Mouse (Mus musculus): ENCODE data around the gene Sf1. TPM values are rescaled to one million over a fixed set of nuclear protein-coding genes. Genes with fewer than 3 reads are reported as not detected.
A peak's percentile ranks its signal among the peaks of the same experiment; 100 is the strongest.

Gene Sf1
- total RNA-seq, 2 experiments from 2014 or later, result 231 to 244 TPM

GRCm38 (mm10) chr19:6393637-6394036 is 30.1 kb downstream of the Sf1 start:
- intact Hi-C loops (cut with DNase I), result no loop called here

DNA sequence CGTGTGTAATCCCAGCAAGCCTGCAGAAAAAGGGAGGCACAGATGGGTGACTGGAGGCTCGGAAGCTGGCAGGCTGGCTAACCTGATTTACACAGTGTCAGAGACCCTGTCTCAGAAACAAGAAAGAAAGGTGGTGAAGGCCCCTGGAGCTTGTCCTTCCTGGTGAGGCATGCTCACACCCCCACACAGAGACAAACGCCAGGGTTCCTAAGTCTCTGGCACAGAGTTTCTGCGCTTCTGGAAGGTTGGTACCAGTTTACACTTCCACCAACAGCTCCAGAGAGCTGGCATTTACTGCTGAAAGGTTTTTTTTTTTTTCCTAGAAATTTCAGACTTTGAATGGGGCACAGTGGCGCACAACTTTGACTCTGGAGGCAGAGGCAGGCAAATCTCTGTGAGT is 32.7 kb downstream of the Sf1 start:
- intact Hi-C loops (cut with DNase I), result no loop called here
- DNase-seq, result no peak

More at GRCm38 (mm10) chr19:6393637-6394036, 30.1 kb downstream of the Sf1 start:
- DNase-seq, result no peak

DNA sequence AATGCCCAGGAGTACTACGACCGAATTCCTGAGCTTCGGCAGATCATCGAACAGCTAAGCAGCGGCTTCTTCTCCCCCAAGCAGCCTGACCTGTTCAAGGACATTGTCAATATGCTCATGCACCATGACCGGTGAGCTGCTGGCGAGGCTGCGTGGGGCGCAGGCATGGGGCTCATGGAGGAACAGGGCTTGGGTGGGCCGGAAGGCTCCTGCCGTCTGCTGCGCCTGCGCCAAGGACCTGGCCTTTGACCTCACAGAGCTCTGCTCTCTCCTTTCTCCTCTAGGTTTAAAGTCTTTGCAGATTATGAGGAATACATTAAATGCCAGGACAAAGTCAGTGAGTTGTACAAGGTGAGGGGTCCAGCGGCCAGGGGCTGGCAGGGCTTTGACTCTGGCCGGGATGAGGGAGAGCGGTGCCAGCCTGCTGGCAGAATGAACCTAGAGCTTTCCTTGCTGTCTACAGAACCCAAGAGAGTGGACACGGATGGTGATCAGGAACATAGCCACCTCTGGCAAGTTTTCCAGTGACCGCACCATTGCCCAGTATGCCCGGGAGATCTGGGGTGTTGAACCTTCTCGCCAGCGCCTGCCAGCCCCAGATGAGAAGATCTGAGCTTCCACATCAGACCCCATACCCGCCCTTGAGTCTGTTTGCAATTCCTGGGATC is 34.2 kb downstream of the Sf1 start:
- no peak for DNase-seq
- intact Hi-C loops (cut with DNase I), result no loop called here

DNA sequence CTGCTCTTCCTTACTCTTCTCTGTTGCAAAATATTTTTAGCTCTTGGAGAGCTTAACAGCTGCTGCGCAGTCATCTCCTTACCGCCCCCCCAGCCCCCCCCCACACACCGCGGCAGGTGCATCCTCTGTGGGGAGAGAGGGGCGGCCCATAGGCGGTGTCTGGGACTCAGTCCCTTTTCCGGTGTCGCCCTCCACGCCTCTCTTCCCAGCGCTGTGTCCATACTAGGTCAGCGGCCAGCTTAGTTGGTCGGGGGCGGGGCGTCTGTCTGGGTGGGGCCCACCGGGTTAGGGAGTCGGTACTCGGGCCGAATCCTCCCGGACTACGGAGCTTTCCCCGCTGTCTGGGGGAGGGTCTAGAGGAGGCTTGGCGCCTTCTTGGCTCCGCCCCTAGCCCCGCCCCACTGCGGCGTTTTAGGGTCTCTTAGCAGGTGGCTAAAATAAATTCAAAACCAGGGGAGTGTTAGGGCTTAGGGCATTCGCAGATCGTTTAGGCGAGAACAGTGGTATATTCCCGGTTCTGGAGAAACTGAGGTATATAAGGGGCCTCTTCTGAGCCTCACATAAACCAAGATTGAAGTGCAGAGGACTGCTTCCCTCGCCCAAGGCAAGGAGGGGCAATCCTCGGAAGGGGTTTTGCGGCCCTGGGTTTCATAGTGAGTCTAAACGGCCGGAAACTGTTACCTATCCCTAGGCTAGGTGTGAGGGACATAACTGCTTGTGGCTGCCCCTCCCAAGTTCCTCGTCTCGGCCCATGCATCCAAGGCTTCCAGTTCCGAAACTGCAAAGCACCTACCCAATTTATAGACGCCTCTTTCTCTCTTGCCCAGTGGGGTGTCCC is 35.2 kb downstream of the Sf1 start:
- intact Hi-C loops (cut with DNase I), result no loop called here
- peak; percentile 67 for DNase-seq

DNA sequence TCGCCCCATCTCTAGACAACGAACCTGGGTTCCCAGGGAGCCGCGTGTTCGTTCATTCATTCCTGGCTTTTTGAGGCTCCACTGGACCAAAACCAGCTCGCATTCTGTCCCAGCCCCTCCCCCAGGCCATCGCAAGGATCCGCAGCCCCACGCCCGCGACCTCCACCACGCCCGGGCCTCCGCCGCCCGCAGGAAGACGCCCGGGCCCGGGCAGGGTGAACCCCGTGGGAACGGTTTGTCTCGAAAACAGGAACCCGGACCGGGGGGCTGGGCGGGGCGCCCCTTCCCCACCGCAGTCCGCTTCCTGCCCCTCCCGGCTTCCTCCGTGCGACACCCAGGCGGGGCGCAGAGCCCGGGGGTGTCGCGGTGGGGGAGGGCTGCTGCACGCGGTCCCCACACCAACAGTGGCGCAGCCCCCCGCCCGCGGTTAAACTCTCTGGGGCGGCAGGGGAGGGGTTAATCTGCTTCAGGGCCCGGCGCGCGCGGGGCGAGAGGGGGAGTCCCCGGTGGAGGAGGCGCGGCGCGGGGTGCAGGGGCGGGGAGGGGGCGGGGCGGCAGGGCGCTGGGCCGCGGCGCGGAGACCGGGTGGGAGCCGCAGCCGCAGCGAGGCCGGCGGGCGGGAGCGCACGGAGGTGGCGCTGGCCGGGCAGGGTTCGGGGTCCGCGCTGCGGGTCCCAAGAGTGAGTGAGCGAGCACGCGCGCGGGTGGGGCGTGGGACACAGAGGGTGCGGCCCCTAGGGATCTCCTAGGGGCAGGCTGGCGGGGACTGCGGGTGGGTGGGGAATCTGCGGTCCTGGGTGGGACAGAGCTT is 36.0 kb downstream of the Sf1 start, which contains the start of gene Rasgrp2:
Gene Rasgrp2, plus strand, starts transcription at position 56 of the 811 bp plus-strand sequence.
- intact Hi-C loops (cut with DNase I), result no loop called here
- DNase-seq, result no peak

DNA sequence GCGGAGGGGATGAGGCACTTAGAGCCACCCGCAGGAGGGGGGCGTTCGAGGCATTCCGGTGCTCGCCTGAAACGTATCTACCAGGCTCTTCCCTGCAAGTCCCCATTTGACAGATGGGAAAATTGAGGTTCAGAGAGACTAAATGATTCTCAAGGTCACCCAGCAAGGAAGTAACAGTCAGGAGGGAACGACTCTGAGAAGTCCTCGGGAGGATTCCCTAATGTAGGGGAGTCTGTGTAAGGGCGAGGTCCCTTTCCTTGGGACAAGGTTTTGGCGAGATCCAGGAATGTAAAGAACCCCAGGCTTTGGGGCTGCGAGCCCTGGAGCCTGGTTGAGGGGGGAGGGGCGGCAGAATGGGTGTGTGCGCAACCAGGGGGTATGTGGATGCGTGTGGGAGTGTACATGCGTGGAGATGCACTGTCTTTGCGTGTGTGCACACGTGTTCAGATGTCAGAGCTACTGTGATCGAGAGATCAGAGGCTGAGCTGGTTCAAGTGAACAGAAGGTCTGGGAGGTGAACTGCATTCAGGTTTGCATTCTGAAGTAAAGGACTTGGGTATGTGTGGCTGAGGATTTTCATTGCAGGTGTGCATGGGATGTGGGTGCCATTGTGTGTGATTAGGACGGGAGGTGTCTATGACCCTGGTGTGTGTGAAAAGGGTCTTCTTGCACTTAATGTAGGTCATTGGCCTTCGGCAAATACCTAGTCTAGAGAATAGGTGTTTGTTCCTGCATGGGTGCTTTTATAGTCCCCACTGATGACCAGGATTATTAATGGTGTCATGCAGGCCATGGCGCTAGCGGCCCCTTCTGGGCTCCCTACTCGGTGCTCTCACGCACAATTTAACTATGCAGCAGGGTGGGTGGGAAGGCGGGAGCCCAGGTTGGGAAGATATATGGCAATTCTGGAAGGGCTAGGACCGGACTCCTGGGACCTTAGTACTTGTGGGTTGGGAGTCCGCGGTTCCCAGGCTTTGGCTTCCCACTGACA is 36.9 kb downstream of the Sf1 start:
- no peak for DNase-seq
- intact Hi-C loops (cut with DNase I), result no loop called here

GRCm38 (mm10) chr19:6401131-6401815 is 37.8 kb downstream of the Sf1 start:
- intact Hi-C loops (cut with DNase I), result no loop called here
- peak; percentile 71 for DNase-seq

DNA sequence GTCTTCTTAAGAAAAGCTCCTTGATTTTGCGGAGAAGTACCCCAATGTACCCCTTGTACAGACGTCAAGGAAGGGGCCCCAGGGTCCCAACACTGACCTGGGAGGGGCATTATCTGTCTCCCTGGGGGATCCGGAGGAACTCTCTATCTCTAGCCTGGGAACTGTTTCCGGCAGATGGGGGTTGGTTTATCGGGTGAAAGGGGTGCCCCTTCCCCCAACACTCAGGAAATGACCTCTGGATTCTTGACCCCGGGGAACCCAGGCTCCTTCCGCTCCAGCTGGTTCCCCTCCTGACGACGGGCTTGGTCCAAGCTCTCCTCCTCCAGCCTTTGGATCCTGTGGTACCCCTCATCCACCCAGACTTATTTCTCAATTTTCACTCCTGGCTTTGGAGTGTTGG is 38.5 kb downstream of the Sf1 start:
- no peak for DNase-seq
- intact Hi-C loops (cut with DNase I), result no loop called here

- intact Hi-C loops (cut with DNase I), result no loop called here
- no peak for DNase-seq
Observed at GRCm38 (mm10) chr19:6403869-6404268, 40.4 kb downstream of the Sf1 start.

DNA sequence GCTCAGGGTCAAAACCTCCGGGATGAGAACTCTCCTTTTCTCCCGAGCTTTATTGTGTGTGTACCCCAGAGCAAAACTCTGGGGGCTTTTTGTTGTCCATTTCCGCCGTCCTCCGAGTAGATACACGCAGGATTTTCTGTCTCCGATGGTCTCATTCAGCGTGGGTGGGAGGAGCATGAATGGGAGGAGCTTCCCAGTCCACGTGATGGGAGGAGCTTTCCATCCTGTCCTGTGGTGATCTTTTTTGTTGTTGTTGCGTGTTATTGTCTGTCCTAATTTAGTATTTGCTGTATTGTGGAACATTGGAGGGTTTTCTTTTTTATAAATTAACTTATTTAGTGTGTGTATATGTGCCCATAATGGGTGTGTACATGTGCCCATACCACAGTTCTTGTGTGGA is 41.9 kb downstream of the Sf1 start:
- no peak for DNase-seq
- intact Hi-C loops (cut with DNase I), result no loop called here

GRCm38 (mm10) chr19:6407109-6407508 is 43.6 kb downstream of the Sf1 start:
- no peak for DNase-seq
- intact Hi-C loops (cut with DNase I), result no loop called here

DNA sequence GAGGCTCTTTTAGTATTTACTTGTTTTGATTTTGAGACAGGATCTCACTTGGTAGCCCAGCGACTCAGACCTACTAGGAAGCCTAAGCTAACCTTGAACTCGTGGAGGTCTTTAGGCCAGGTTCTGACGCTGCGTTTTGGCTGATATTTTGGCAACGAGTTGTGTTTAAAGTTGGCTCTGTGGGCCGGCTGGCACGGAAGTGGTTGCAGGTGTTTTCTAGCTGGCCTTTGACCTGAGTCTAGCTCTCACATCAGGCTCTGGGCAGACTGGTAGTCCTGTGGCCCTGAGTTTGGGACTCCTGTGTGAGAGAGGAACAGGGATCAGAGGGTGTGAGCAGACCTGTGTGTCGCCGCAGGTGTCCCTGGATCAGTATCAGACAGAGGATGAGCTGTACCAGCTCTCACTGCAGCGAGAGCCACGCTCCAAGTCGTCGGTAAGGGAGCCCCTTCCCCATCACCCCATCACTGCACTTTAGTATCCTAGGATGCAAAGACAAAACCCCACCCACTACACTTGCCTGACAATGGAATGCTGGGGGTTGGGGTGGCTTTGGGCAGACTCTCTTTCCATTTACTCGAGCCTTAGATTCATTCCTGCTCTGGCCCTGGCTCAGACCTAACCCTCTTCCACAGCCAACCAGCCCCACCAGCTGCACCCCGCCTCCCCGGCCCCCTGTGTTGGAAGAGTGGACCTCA is 44.5 kb downstream of the Sf1 start:
- DNase-seq, result no peak
- intact Hi-C loops (cut with DNase I), result no loop called here

DNA sequence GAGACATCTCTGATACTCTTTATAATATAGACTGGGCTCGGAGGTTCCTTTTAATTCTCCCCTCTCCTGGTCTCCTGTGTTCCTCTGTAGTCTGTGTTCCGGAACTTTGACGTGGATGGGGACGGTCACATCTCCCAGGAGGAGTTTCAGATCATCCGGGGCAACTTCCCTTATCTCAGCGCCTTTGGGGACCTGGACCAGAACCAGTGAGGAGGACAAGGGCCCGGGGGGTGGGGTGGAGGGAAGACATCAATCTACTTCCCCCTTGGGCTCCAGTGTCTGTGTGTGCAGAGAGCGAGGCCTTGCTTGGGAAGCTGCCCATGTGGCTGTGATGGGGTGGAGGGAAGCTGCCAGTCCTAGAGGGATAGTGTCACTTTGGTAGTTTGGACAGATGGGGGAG is 45.3 kb downstream of the Sf1 start:
- intact Hi-C loops (cut with DNase I), result no loop called here
- DNase-seq, result no peak

GRCm38 (mm10) chr19:6409176-6409575 is 45.7 kb downstream of the Sf1 start:
- no peak for DNase-seq
- intact Hi-C loops (cut with DNase I), result no loop called here

GRCm38 (mm10) chr19:6409936-6410335 is 46.4 kb downstream of the Sf1 start:
- DNase-seq, result no peak
- intact Hi-C loops (cut with DNase I), result no loop called here

DNA sequence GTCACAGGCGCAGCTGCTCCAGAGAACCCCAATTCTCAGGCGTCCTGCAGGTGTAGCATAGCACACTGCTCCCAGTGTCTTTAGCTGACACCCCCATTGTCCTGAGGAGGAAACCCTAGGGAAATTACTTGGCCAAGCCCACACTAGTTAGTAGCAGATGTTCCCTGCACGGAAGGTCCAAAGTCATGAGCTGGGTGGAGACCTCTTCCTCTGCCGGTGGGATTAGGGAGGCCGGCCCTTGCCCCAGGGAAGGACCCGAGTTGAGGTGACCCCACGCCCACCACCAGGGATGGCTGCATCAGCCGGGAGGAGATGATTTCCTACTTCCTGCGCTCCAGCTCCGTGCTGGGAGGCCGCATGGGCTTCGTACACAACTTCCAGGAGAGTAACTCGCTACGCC is 49.3 kb downstream of the Sf1 start:
- no peak for DNase-seq
- intact Hi-C loops (cut with DNase I), result no loop called here

DNA sequence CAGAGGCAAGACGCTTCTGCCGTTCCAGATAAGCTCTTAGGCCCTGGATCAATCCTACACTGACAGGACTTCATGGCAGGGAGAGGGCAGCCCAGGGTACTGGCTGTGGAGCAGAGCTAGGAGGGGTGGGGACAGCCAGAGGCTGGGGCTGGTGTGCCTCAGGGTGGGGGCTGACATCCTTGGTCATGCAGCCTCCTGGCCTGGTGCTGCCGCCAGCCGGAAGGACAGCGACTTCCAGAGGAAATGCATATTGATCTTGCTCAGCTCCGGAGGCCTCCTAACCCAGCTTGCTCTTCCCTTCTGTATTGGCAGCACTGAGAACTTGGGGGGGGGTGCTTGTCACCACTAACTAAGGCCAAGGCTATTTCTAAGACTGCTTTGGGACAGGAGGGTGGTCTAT is 52.0 kb downstream of the Sf1 start:
- DNase-seq, result no peak
- intact Hi-C loops (cut with DNase I), result no loop called here

GRCm38 (mm10) chr19:6416124-6416770 is 52.8 kb downstream of the Sf1 start:
- intact Hi-C loops (cut with DNase I), result no loop called here
- peak; percentile 74 for DNase-seq

Measured in left cerebral cortex, postnatal 4 days (tissue).